ENCODE assay signal across 9 mouse cellular contexts in the genomic region with DNA sequence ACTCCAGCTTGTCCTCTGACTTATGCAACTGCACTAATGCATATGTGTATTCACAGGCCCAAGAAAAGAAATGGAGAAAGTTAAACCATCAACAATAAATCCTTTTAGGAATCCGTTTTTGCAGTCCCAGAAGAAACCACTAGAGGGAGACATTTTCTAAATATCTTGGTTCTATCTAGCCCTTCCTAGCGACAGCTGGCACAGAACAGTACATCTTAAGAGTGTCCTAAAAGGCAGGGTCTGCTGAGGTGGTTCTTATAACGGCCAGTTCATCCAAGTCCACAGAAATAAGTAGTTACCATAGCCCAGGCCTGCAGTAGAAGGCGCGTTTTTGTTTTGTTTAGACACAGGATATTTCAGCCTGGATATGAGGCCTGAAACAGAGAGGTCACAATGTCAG. TPM values are rescaled to one million over a fixed set of nuclear protein-coding genes. Genes with fewer than 3 reads are reported as not detected.
DNase-seq lines count a peak whose midpoint lies in the region; ATAC-seq and TF ChIP-seq lines count a peak whose summit lies in the region.
"Had no signal": no experiment of that assay in that cellular context is flagged by ENCODE, and none has a peak within 500 bp of the region (broad histone marks: within the 10 kb centered on the region; RNA-seq: fewer than 3 reads in every experiment).

No protein-coding gene starts in this region.

- H3K27me3 ChIP-seq in heart, embryonic 12.5 days (replicated peaks), result no peaks in the 10 kb centered on the region
- H3K27me3 ChIP-seq in thymus, adult 2 months (ENCODE audit: control insufficient read depth, insufficient read depth, low read length), result no peaks in the 10 kb centered on the region
- H3K27me3 ChIP-seq in midbrain, embryonic 12.5 days, result no peaks in the 10 kb centered on the region; the same call in 1 of the 2 replicates

- H3K9me3 ChIP-seq in heart, embryonic 12.5 days (replicated peaks), result 0 out of 2 replicates have a peak, but pooled peaks cover 2% of the 10 kb centered on the region
- H3K9me3 ChIP-seq in midbrain, embryonic 12.5 days, result no peaks in the 10 kb centered on the region

- peak; percentile 33 to 54 for DNase-seq in heart, postnatal 10 days
- DNase-seq in thymus, adult 2 months, result peak; percentile 11
- DNase-seq in thymus, postnatal 36 days, result no peak
- DNase-seq in cerebellum, adult 11-12 months, result peak; percentile 3
- DNase-seq in hindlimb bud, embryonic 11.5 days (ENCODE audit: extremely low spot score, low read depth, low spot score), result peak; percentile 41
- DNase-seq in gastrocnemius, postnatal 14 days, result no peak

- H3K9ac ChIP-seq in heart, embryonic 12.5 days, result no peak overlapping the region
- no peak overlapping the region for H3K9ac ChIP-seq in midbrain, embryonic 12.5 days (replicated peaks)

- H3K4me2 ChIP-seq in heart, embryonic 12.5 days, result no peak overlapping the region
- no peak overlapping the region for H3K4me2 ChIP-seq in midbrain, embryonic 12.5 days (replicated peaks)

- H3K4me3 ChIP-seq in heart, embryonic 12.5 days, result no peak overlapping the region
- no peak overlapping the region for H3K4me3 ChIP-seq in thymus, adult 2 months (ENCODE audit: control insufficient read depth, insufficient read depth, low read length)
- H3K4me3 ChIP-seq in midbrain, embryonic 12.5 days, result no peak overlapping the region
- H3K4me3 ChIP-seq: myocyte had no signal

- TF ChIP-seq CTCF in thymus, adult 2 months (IDR thresholded peaks at IDR 0.05; ENCODE audit: borderline replicate concordance, control insufficient read depth, extremely low read depth, insufficient read depth, low read length, poor library complexity), result no peak

- no peak overlapping the region for H3K27ac ChIP-seq in heart, embryonic 12.5 days (ENCODE audit: poor library complexity, severe bottlenecking)
- H3K27ac ChIP-seq in thymus, adult 2 months (ENCODE audit: control insufficient read depth, insufficient read depth, low read length), result no peak overlapping the region
- H3K27ac ChIP-seq in midbrain, embryonic 12.5 days (replicated peaks), result no peak overlapping the region

- TF ChIP-seq POLR2A in thymus, adult 2 months (IDR thresholded peaks at IDR 0.05; ENCODE audit: control insufficient read depth, extremely low read depth, insufficient read depth, low read length, poor library complexity), result no peak

- ATAC-seq in heart, embryonic 12.5 days (ENCODE audit: insufficient number of reproducible peaks, low FRiP score), result no peak
- 0 out of 2 replicates have a peak, but pooled peaks have one; percentile 60 for ATAC-seq in midbrain, embryonic 12.5 days (ENCODE audit: low FRiP score, low read depth)

- no peaks in the 10 kb centered on the region for H3K36me3 ChIP-seq in heart, embryonic 12.5 days
- no peaks in the 10 kb centered on the region for H3K36me3 ChIP-seq in thymus, adult 2 months (ENCODE audit: control insufficient read depth, insufficient read depth, low read length)
- no peaks in the 10 kb centered on the region for H3K36me3 ChIP-seq in midbrain, embryonic 12.5 days

- intact Hi-C loops in heart, postnatal 10 days (cut with DNase I), result no loop called here
- intact Hi-C loops in gastrocnemius, postnatal 14 days (cut with DNase I; ENCODE audit: low total_unique reads), result no loop called here

- no peaks in the 10 kb centered on the region for H3K4me1 ChIP-seq in heart, embryonic 12.5 days (replicated peaks)
- no peaks in the 10 kb centered on the region for H3K4me1 ChIP-seq in thymus, adult 2 months (replicated peaks; ENCODE audit: control insufficient read depth, insufficient read depth, low read length)
- no peaks in the 10 kb centered on the region for H3K4me1 ChIP-seq in midbrain, embryonic 12.5 days

- WGBS in heart, embryonic 12.5 days, result 13% methylated on average over 5 of the region's 5 CpGs
- WGBS in thymus, adult 2 months, result 33% methylated on average over 5 of the region's 5 CpGs
- 22% methylated on average over 5 of the region's 5 CpGs for WGBS in midbrain, embryonic 12.5 days

RNA-seq across cellular contexts. Expression of gene Timm8a1, which starts 9.2 kb away (rescaled TPM):
- 10 to 100 TPM; 28.7 to 36.0 TPM for total RNA-seq in heart, postnatal 10 days (2021)
- polyA plus RNA-seq in heart, embryonic 12.5 days (2016; fragmentation: Nextera tagmentation; extraction: Ambion mirVana), result 75.0 and 76.1 TPM in 2 replicates
- 1.8 TPM in 2 replicates for polyA plus RNA-seq in thymus, adult 2 months (2012; rRNA removed)
- 49.5 and 50.3 TPM in 2 replicates for polyA plus RNA-seq in midbrain, embryonic 12.5 days (2016; fragmentation: Nextera tagmentation; extraction: Ambion mirVana)
- 10 to 100 TPM; 14.6 to 19.1 TPM for total RNA-seq in gastrocnemius, postnatal 14 days (2021)

RNA-seq across cellular contexts. Expression of gene Btk, which starts 32.5 kb away (rescaled TPM):
- under 1 TPM; 0.81 to 0.84 TPM for total RNA-seq in heart, postnatal 10 days (2021)
- polyA plus RNA-seq in heart, embryonic 12.5 days (2016; fragmentation: Nextera tagmentation; extraction: Ambion mirVana), result 1.2 and 1.3 TPM in 2 replicates
- 1.4 and 1.5 TPM in 2 replicates for polyA plus RNA-seq in thymus, adult 2 months (2012; rRNA removed)
- 1.1 and 1.2 TPM in 2 replicates for polyA plus RNA-seq in midbrain, embryonic 12.5 days (2016; fragmentation: Nextera tagmentation; extraction: Ambion mirVana)
- total RNA-seq in gastrocnemius, postnatal 14 days (2021), result under 1 TPM; 0.27 to 0.62 TPM
- polyA plus RNA-seq: myocyte had no signal

RNA-seq across cellular contexts. Expression of gene Rpl36a, which starts 34.6 kb away (rescaled TPM):
- total RNA-seq in heart, postnatal 10 days (2021), result 100 to 1,000 TPM; 186 TPM
- polyA plus RNA-seq in heart, embryonic 12.5 days (2016; fragmentation: Nextera tagmentation; extraction: Ambion mirVana), result 287 and 289 TPM in 2 replicates
- polyA plus RNA-seq in thymus, adult 2 months (2012; rRNA removed), result 157 and 177 TPM in 2 replicates
- polyA plus RNA-seq in midbrain, embryonic 12.5 days (2016; fragmentation: Nextera tagmentation; extraction: Ambion mirVana), result 229 and 268 TPM in 2 replicates
- 100 to 1,000 TPM; 195 to 198 TPM for total RNA-seq in gastrocnemius, postnatal 14 days (2021)

RNA-seq across cellular contexts. Expression of gene Gla, which starts 50.0 kb away (rescaled TPM):
- 1 to 10 TPM; 2.2 to 2.4 TPM for total RNA-seq in heart, postnatal 10 days (2021)
- polyA plus RNA-seq in heart, embryonic 12.5 days (2016; fragmentation: Nextera tagmentation; extraction: Ambion mirVana), result 3.8 and 4.9 TPM in 2 replicates
- polyA plus RNA-seq in thymus, adult 2 months (2012; rRNA removed), result 2.0 TPM in 2 replicates
- polyA plus RNA-seq in midbrain, embryonic 12.5 days (2016; fragmentation: Nextera tagmentation; extraction: Ambion mirVana), result 4.5 TPM in 2 replicates
- 1 to 10 TPM; 1.8 TPM for total RNA-seq in gastrocnemius, postnatal 14 days (2021)

RNA-seq across cellular contexts. Expression of gene Hnrnph2, which starts 50.1 kb away (rescaled TPM):
- total RNA-seq in heart, postnatal 10 days (2021), result 10 to 100 TPM; 91.6 to 94.5 TPM
- polyA plus RNA-seq in heart, embryonic 12.5 days (2016; fragmentation: Nextera tagmentation; extraction: Ambion mirVana), result 124 and 128 TPM in 2 replicates
- 15.9 and 18.2 TPM in 2 replicates for polyA plus RNA-seq in thymus, adult 2 months (2012; rRNA removed)
- polyA plus RNA-seq in midbrain, embryonic 12.5 days (2016; fragmentation: Nextera tagmentation; extraction: Ambion mirVana), result 186 and 202 TPM in 2 replicates
- total RNA-seq in gastrocnemius, postnatal 14 days (2021), result 10 to 100 TPM; 49.6 to 52.6 TPM

Comparison
In these comparisons a context has a peak if more than half of its experiments do, and no peak if none do; other contexts are left out.
1. DNase-seq: peak in heart, postnatal 10 days (2 of 2), thymus, adult 2 months (single experiment), cerebellum, adult 11-12 months (single experiment) and hindlimb bud, embryonic 11.5 days (single experiment); none in thymus, postnatal 36 days (0 of 2) and gastrocnemius, postnatal 14 days (single experiment).
2. RNA of gene Timm8a1, which starts 9.2 kb away (polyA plus RNA-seq): 75.0 to 76.1 TPM in heart, embryonic 12.5 days and 49.5 to 50.3 TPM in midbrain, embryonic 12.5 days; 1.8 TPM in thymus, adult 2 months; every median in the first group is over 10 times any median in the second.